Mouse (Mus musculus): ENCODE results near the gene Tmem43. TPM values are rescaled to one million over a fixed set of nuclear protein-coding genes. Genes with fewer than 3 reads are reported as not detected.

The Tmem43 gene
- polyA plus RNA-seq, 2 experiments: 7.1 to 11.3 TPM

DNA sequence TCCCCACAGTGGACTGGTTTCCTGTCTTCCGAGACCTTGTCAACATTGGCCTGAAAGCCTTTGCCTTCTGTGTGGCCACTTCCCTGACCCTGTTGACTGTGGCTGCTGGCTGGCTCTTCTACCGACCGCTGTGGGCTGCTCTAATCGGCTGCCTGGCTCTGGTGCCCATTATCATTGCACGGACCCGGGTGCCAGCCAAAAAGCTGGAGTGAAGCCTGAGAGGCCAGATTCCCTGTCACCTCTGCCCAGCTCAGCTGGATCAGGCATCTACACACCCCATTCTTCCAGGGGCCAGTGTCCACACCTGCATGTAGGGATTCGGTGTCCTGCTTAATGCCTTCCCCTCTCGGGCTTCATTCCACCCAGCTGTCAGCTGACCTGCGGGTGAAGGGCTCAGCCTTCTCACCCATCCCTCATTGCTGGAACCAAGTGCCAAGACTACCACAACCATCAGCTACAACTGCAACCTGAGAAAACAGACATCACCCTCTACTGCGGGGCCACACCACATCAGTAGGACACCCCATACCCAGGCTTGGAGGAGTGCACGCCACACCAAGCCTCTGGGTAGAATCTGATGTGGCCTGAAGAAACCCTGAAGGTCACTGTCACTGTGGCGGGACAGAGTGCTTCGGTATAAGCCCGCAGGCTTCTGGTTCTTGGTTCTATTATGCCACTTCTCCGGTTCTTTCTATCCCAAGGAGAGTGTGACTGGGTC, 13.4 kb downstream of the Tmem43 start:
- TF ChIP-seq EP300 (IDR thresholded peaks at IDR 0.05; ENCODE audit: low read depth): no peak
- no peak for TF ChIP-seq CTCF (IDR thresholded peaks at IDR 0.05; ENCODE audit: low read depth)
- peaks cover 4% of the 10 kb centered on the region for H3K36me3 ChIP-seq (replicated peaks; ENCODE audit: control insufficient read depth, insufficient read depth, low read depth)
- ATAC-seq (ENCODE audit: insufficient read depth): no peak
- H3K27ac ChIP-seq: no peak overlapping the region
- H3K9me3 ChIP-seq (ENCODE audit: control insufficient read depth, low read length): no peaks in the 10 kb centered on the region
- DNase-seq (ENCODE audit: low read depth in 3 of 3, low spot score in 3 of 3): no peak
- no peak overlapping the region for H3K4me3 ChIP-seq (ENCODE audit: insufficient read depth in 1 of 2, low read depth in 2 of 2, low read length in 2 of 2)
- H3K27me3 ChIP-seq (ENCODE audit: control insufficient read depth, insufficient read depth, low read length): no peaks in the 10 kb centered on the region
- 79% methylated on average over 15 of the region's 15 CpGs for WGBS (ENCODE audit: insufficient replicate concordance)
- H3K4me2 ChIP-seq (ENCODE audit: low read depth): no peak overlapping the region
- 0 out of 4 replicates have a peak, but pooled peaks cover 0 to 1% of the 10 kb centered on the region in 2 experiments for H3K4me1 ChIP-seq (replicated peaks; ENCODE audit: control insufficient read depth in 2 of 2, insufficient read depth in 2 of 2, low read length in 1 of 2)
- no peak overlapping the region for H3K9ac ChIP-seq (replicated peaks)

DNA sequence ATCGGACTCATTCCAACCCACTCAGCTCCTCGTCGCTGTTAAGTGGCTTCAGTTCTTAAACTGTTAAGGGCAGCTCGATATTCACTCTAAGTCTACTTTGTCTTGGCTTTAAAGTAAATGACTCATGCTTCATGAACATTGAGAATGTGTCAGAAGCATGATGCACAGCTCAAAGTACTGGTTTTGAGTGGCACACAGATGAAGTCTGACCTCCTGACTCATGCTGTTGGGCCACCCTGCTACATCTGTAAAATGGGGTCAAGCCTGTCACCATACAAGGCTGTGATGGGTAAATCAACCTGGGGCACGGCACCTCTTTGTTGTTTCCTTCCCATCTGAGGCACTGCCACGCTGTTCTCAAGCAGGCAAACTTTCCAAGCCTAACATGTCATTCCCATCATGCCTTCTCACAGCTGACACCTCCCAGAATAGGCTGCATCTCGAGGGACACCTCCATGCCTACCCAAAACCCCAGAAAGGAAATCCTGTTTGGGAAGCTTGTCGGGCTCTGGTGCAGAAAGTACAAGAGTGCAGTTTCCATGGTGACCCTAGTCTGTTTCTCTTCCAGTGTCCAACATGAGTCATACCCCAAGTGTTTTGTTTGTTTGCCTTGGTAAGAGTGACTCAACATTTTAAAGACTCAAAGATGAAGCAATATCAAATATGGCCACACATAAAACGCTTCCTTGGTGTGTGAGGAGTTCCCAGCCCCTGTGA, 15.2 kb downstream of the Tmem43 start:
- WGBS (ENCODE audit: insufficient replicate concordance): 56% methylated on average over 9 of the region's 9 CpGs
- Histone ChIP-seq H3K4me2 (ENCODE audit: low read depth) (no peak overlapping the region), H3K36me3 (replicated peaks; ENCODE audit: control insufficient read depth, insufficient read depth, low read depth) (no peaks in the 10 kb centered on the region; the same call in 1 of the 2 replicates), H3K4me1 (replicated peaks; ENCODE audit: control insufficient read depth in 2 of 2, insufficient read depth in 2 of 2, low read length in 1 of 2) (0 out of 4 replicates have a peak, but pooled peaks cover 0 to 1% of the 10 kb centered on the region in 2 experiments), H3K9me3 (ENCODE audit: control insufficient read depth, low read length) (no peaks in the 10 kb centered on the region), H3K4me3 (ENCODE audit: insufficient read depth in 1 of 2, low read depth in 2 of 2, low read length in 2 of 2) (no peak overlapping the region), H3K27ac (no peak overlapping the region), H3K9ac (replicated peaks) (no peak overlapping the region), H3K27me3 (ENCODE audit: control insufficient read depth, insufficient read depth, low read length) (no peaks in the 10 kb centered on the region)
- TF ChIP-seq EP300 (IDR thresholded peaks at IDR 0.05; ENCODE audit: low read depth) (no peak), CTCF (IDR thresholded peaks at IDR 0.05; ENCODE audit: low read depth) (no peak)
- DNase-seq (ENCODE audit: low read depth in 3 of 3, low spot score in 3 of 3) (peak in 1 of 3 experiments; percentile 42), ATAC-seq (ENCODE audit: insufficient read depth) (no peak)

DNA sequence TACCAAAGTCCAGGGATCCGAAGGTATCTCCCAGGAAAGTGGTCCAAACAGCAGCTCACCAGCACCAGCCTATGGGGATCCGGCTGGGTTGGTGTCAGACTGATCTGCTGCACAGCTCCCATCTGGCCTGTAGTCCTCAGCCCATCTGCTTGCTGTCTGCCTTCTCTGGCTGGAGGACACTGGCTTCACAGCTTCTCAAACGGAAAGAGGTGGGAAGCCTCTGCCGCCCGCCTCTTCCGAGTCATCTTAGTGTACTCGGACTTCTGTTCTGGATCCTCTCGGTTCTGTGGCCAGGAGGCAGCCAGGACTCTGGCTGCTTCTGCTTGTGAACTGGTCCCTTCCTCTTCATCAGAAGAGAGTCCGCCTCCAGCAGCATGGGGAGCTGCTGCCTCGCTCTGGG, 16.4 kb downstream of the Tmem43 start:
- H3K9ac ChIP-seq (replicated peaks): no peak overlapping the region
- H3K4me2 ChIP-seq (ENCODE audit: low read depth): no peak overlapping the region
- no peaks in the 10 kb centered on the region for H3K27me3 ChIP-seq (ENCODE audit: control insufficient read depth, insufficient read depth, low read length)
- H3K9me3 ChIP-seq (ENCODE audit: control insufficient read depth, low read length): no peaks in the 10 kb centered on the region
- WGBS (ENCODE audit: insufficient replicate concordance): 79% methylated on average over 10 of the region's 10 CpGs
- 0 out of 4 replicates have a peak, but pooled peaks cover 0 to 1% of the 10 kb centered on the region in 2 experiments for H3K4me1 ChIP-seq (replicated peaks; ENCODE audit: control insufficient read depth in 2 of 2, insufficient read depth in 2 of 2, low read length in 1 of 2)
- DNase-seq (ENCODE audit: low read depth in 3 of 3, low spot score in 3 of 3): no peak
- H3K36me3 ChIP-seq (replicated peaks; ENCODE audit: control insufficient read depth, insufficient read depth, low read depth): no peaks in the 10 kb centered on the region; the same call in 1 of the 2 replicates
- TF ChIP-seq CTCF (IDR thresholded peaks at IDR 0.05; ENCODE audit: low read depth) (no peak), EP300 (IDR thresholded peaks at IDR 0.05; ENCODE audit: low read depth) (no peak)
- H3K27ac ChIP-seq: no peak overlapping the region
- no peak for ATAC-seq (ENCODE audit: insufficient read depth)
- H3K4me3 ChIP-seq (ENCODE audit: insufficient read depth in 1 of 2, low read depth in 2 of 2, low read length in 2 of 2): no peak overlapping the region

DNA sequence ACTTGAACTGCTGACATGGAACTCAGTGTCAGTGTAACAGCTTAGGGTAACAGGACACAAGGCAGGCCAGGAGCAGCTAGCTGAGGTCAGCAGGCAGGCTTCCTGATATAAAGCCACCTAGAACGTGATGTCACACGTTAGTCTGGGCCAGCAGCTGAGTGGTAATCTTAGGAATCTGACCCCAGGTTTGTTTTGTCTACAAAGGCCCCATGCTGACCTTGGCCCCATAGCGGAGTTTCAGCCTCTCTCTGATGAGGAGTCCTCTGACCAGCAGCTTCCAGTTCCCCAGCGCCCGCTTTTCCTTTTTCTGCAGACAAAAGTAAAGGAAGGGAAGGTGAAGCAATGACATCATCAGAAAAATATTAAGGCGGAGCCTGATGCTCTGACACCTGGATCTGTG, 17.5 kb downstream of the Tmem43 start:
- Histone ChIP-seq H3K9me3 (ENCODE audit: control insufficient read depth, low read length) (no peaks in the 10 kb centered on the region), H3K4me2 (ENCODE audit: low read depth) (no peak overlapping the region), H3K36me3 (replicated peaks; ENCODE audit: control insufficient read depth, insufficient read depth, low read depth) (no peaks in the 10 kb centered on the region; the same call in 1 of the 2 replicates), H3K27me3 (ENCODE audit: control insufficient read depth, insufficient read depth, low read length) (no peaks in the 10 kb centered on the region), H3K4me1 (replicated peaks; ENCODE audit: control insufficient read depth in 2 of 2, insufficient read depth in 2 of 2, low read length in 1 of 2) (0 out of 4 replicates have a peak, but pooled peaks cover 0 to 1% of the 10 kb centered on the region in 2 experiments), H3K9ac (replicated peaks) (no peak overlapping the region), H3K4me3 (ENCODE audit: insufficient read depth in 1 of 2, low read depth in 2 of 2, low read length in 2 of 2) (no peak overlapping the region), H3K27ac (no peak overlapping the region)
- no peak for ATAC-seq (ENCODE audit: insufficient read depth)
- TF ChIP-seq EP300 (IDR thresholded peaks at IDR 0.05; ENCODE audit: low read depth): no peak
- no peak for TF ChIP-seq CTCF (IDR thresholded peaks at IDR 0.05; ENCODE audit: low read depth)
- WGBS (ENCODE audit: insufficient replicate concordance): 62% methylated on average over 6 of the region's 6 CpGs
- no peak for DNase-seq (ENCODE audit: low read depth in 3 of 3, low spot score in 3 of 3)

DNA sequence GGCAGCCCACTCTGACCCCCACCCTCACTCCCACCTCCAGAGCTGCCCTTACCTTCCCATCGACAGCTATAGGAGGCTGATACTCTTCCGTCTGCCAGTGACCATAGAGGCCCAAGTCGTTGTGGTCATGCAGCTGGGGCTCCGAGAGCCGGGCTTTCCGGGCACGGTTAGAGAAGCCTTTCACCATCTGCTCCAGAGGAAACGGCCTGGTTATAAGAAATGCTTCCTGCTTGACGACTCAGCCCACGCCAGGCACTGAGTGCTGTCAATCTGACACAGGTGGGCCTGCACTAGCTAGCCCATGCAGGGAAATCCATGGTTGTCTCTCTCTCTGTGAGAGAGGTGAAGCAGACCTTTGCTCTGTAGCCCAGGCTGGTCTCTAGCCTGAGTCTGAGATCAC, 19.6 kb downstream of the Tmem43 start:
- DNase-seq (ENCODE audit: low read depth in 3 of 3, low spot score in 3 of 3): no peak
- TF ChIP-seq CTCF (IDR thresholded peaks at IDR 0.05; ENCODE audit: low read depth) (no peak), EP300 (IDR thresholded peaks at IDR 0.05; ENCODE audit: low read depth) (no peak)
- no peak overlapping the region for H3K9ac ChIP-seq (replicated peaks)
- no peaks in the 10 kb centered on the region for H3K27me3 ChIP-seq (ENCODE audit: control insufficient read depth, insufficient read depth, low read length)
- H3K4me1 ChIP-seq (replicated peaks; ENCODE audit: control insufficient read depth in 2 of 2, insufficient read depth in 2 of 2, low read length in 1 of 2): 0 out of 4 replicates have a peak, but pooled peaks cover 0 to 1% of the 10 kb centered on the region in 2 experiments
- H3K4me2 ChIP-seq (ENCODE audit: low read depth): no peak overlapping the region
- no peaks in the 10 kb centered on the region; the same call in 1 of the 2 replicates for H3K36me3 ChIP-seq (replicated peaks; ENCODE audit: control insufficient read depth, insufficient read depth, low read depth)
- 54% methylated on average over 10 of the region's 10 CpGs for WGBS (ENCODE audit: insufficient replicate concordance)
- no peaks in the 10 kb centered on the region for H3K9me3 ChIP-seq (ENCODE audit: control insufficient read depth, low read length)
- ATAC-seq (ENCODE audit: insufficient read depth): no peak
- no peak overlapping the region for H3K4me3 ChIP-seq (ENCODE audit: insufficient read depth in 1 of 2, low read depth in 2 of 2, low read length in 2 of 2)
- no peak overlapping the region for H3K27ac ChIP-seq
